Mouse (Mus musculus) heart, embryonic 12.5 days (tissue): ENCODE results near the gene Cisd2. TPM values are rescaled to one million over a fixed set of nuclear protein-coding genes. Genes with fewer than 3 reads are reported as not detected.
A peak's percentile ranks its signal among the peaks of the same experiment; 100 is the strongest.

Source experiments
- ATAC-seq: fragments of 200-750 bp; cut with Nextera tagmentation; 2 replicates; pipeline ENCODE4 v1.8.0; 2017; ENCODE audit warnings: moderate TSS enrichment, moderate library complexity; ENCODE audit not compliant: insufficient number of reproducible peaks, low FRiP score
- H3K27ac ChIP-seq: fragments of 300-500 bp; sonication (generic); 2 replicates; pipeline ENCODE4 v1.5.1; 2016; ENCODE audit warnings: mild to moderate bottlenecking, moderate library complexity; ENCODE audit not compliant: poor library complexity, severe bottlenecking
- H3K27me3 ChIP-seq: fragments of 300-500 bp; sonication (generic); replicated peaks from 2 replicates; pipeline ENCODE4 v1.6.1; 2016; ENCODE audit warnings: mild to moderate bottlenecking, moderate library complexity
- H3K36me3 ChIP-seq: fragments of 300-500 bp; sonication (generic); 2 replicates; pipeline ENCODE4 v1.6.1; 2016; ENCODE audit warnings: mild to moderate bottlenecking, moderate library complexity
- H3K4me1 ChIP-seq: fragments of 300-500 bp; sonication (generic); replicated peaks from 2 replicates; pipeline ENCODE4 v1.6.1; 2016; ENCODE audit warnings: mild to moderate bottlenecking
- H3K4me2 ChIP-seq: fragments of 300-500 bp; sonication (generic); 2 replicates; pipeline ENCODE4 v1.6.1; 2016; ENCODE audit warnings: mild to moderate bottlenecking, moderate library complexity
- H3K4me3 ChIP-seq: fragments of 300-500 bp; sonication (generic); 2 replicates; pipeline ENCODE4 v1.5.1; 2016; ENCODE audit warnings: mild to moderate bottlenecking
- H3K9ac ChIP-seq: fragments of 300-500 bp; sonication (generic); 2 replicates; pipeline ENCODE4 v1.6.1; 2016; ENCODE audit warnings: mild to moderate bottlenecking, moderate library complexity
- H3K9me3 ChIP-seq: fragments of 300-500 bp; sonication (generic); replicated peaks from 2 replicates; pipeline ENCODE4 v1.6.1; 2016; ENCODE audit warnings: mild to moderate bottlenecking, moderate library complexity
- WGBS: fragments of 180-500 bp; shearing (Covaris S2); methylation state at CpG from one replicate; pipeline ENCODE4 v1.1.7; 2016; 5-methylcytosine and 5-hydroxymethylcytosine counted together
- polyA plus RNA-seq: library from polyadenylated mRNA; unstranded; fragments of >200 nt; fragmentation: Nextera tagmentation; extraction: Ambion mirVana; gene quantifications from 2 replicates; pipeline ENCODE4 v1.2.1, GENCODE M21; 2016

Gene Cisd2
- polyA plus RNA-seq, 1 experiment from 2014 or later: 60.0 TPM

DNA sequence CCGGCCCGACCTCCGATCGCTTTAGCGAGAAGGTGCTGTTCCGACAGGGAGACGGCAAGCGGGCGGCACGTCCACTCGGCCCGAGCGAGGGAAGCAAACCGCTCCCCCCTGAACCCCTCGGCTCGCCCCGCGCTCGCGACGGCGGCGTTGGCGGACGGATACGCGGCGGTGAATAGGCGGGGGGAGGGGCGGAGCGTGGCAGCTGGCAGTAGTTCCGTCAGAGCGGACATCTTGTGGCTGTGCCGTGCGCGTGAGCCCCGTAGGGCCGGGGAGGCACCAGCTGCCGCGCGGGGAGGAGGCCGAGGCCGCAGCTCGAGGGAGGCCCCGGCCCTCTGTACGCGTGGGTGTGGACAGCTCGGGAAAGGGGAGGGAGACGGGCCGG, 14.8 kb upstream of the Cisd2 start:
- Histone ChIP-seq H3K36me3 (0 out of 2 replicates have a peak, but pooled peaks cover 3% of the 10 kb centered on the region), H3K27me3 (no peaks in the 10 kb centered on the region), H3K27ac (peak overlapping the region; percentile 100), H3K4me1 (peaks cover 14% of the 10 kb centered on the region), H3K4me3 (peak overlapping the region; percentile 83), H3K4me2 (peak overlapping the region; percentile 86), H3K9ac (peak overlapping the region; percentile 99), H3K9me3 (no peaks in the 10 kb centered on the region)
- WGBS: under 1% methylated on average over 40 of the region's 50 CpGs
- ATAC-seq: peak; percentile 76

DNA sequence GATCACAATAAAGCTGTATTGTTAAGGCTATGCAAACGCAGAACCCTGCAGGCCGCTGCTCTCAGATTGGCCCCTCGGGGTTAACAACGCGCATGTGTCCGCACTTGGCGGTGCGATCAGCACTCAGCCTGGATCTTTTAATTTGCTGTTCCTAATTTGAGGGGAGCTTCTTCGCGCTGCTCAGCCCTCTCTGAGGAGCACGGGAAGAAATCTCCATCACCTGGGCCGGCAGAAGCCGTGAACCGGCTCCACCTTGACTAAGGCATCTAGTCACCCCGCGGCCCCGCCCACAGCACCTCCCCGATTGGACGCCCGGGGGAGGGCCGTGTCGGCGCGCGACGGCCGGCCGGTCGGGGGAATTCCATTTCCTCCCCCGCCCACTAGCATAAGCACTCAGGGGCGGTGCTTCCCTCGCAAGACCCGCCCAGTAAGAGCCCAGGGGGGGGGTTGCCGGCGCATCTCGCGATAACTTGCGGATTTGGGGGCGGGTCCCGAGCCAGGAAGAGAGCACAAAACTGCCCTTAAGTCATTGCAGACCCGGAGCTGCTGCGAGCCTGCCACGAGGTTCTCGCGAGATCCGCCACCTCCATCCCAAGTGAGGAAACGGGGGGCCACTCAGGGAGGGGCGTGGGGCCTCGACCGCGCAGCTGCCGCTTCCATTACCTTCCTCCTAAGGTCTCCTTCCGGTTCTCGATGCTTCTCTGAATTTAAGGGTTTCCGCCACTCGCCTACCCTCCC, 14.2 kb upstream of the Cisd2 start, which contains the start of gene Ube2d3:
TSS of gene Ube2d3 (plus strand) at position 392 of the 738 bp plus-strand sequence.
- peak within 1 kb of the TSS; percentile 99 for H3K9ac ChIP-seq
- peak within 1 kb of the TSS; percentile 83 for H3K4me3 ChIP-seq
- peak within 1 kb of the TSS; percentile 100 for H3K27ac ChIP-seq
- H3K4me1 ChIP-seq: peaks cover 8% of the 10 kb centered on the region; the same call in 1 of the 2 replicates
- H3K4me2 ChIP-seq: peak within 1 kb of the TSS; percentile 86
- peak; percentile 93 for ATAC-seq
- H3K27me3 ChIP-seq: no peaks in the 10 kb centered on the region
- H3K36me3 ChIP-seq: peaks cover 3% of the 10 kb centered on the region; the same call in 1 of the 2 replicates
- H3K9me3 ChIP-seq: no peaks in the 10 kb centered on the region
- under 1% methylated on average over 54 of the region's 56 CpGs for WGBS

DNA sequence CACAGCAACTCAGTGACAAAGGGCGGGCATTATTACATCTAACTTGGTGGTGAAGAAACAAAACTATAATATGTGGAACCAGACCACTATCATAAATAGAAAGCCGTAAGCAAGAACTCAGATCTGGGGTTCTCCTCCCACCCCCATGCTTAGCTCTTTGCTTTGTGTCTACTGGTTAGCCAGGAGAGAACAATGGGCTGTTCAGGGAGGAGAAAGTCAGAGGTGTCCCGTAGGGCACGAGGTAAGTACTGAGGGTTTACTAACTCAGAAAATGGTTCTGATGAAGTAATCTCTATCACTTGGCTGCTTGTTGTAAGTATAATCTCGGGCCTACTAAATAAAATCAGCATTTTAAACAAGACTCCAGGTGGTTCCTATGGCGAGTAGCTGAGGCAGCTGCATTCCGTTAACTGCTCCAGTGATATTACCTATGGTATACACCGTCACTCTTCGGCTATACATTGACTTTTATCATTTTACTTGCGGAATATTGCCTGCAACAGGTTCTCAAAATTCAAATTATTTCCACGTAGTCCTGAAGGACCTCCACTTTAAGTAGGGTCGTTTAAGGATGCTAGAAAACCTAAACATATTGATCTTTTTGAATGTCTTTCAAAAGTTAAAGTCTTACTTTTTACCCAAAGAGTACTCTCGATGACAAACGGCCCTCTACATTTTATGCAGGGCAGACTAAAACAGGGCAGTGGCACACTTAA, 13.3 kb upstream of the Cisd2 start:
- peak overlapping the region; percentile 73 for H3K9ac ChIP-seq
- ATAC-seq: no peak
- H3K27ac ChIP-seq: peak overlapping the region; percentile 100
- 55% methylated on average over 14 of the region's 14 CpGs for WGBS
- no peaks in the 10 kb centered on the region for H3K9me3 ChIP-seq
- H3K4me2 ChIP-seq: peak overlapping the region; percentile 69
- H3K36me3 ChIP-seq: peaks cover 3% of the 10 kb centered on the region; the same call in 1 of the 2 replicates
- H3K4me3 ChIP-seq: peak overlapping the region; percentile 83
- H3K27me3 ChIP-seq: no peaks in the 10 kb centered on the region
- peaks cover 7% of the 10 kb centered on the region; the same call in 1 of the 2 replicates for H3K4me1 ChIP-seq

DNA sequence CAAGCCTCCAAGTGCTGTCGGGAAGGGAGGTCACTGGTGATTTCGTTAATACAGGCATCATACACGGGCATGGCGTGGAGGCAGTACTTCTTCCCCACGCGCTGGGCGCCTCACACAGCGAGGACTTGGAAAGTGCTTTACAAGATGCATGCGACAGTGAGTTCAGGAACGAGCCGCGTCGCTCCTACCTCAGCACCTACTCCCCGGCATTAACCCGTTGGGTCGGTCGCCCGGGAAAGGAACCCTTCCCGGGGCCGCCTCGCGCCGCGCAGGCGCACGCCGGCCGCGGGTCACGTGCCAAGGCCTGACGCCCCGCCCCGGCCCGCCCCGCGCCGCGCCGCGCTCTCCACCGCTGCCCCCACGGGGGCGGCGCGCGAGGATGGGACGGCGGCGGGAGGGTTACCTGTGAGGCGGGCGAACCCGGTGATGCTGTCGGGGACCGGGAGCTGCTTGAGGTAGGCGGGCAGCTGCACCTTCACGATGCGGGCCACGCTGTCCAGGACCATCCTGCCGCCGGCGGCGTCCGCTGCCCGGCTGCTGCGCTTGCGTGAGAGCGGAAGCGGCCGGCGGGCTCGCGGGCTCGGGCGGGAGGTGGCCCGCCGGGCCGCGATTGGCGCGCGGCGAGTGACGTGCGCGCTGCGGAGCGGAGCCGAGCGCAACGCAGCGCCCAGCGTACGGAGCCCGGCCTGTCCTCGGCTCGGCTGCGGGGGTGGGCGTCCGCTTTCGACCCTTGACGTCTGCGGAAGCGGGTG, 693 bp downstream of the Cisd2 start:
- peak overlapping the region; percentile 67 for H3K4me2 ChIP-seq
- H3K27me3 ChIP-seq: no peaks in the 10 kb centered on the region
- under 1% methylated on average over 94 of the region's 103 CpGs for WGBS
- H3K4me1 ChIP-seq: peaks cover 8% of the 10 kb centered on the region; the same call in 1 of the 2 replicates
- H3K9me3 ChIP-seq: no peaks in the 10 kb centered on the region
- peak overlapping the region; percentile 89 for H3K27ac ChIP-seq
- peak overlapping the region; percentile 86 for H3K9ac ChIP-seq
- H3K36me3 ChIP-seq: 0 out of 2 replicates have a peak, but pooled peaks cover 4% of the 10 kb centered on the region
- peak overlapping the region; percentile 63 for H3K4me3 ChIP-seq
- ATAC-seq: peak; percentile 99

DNA sequence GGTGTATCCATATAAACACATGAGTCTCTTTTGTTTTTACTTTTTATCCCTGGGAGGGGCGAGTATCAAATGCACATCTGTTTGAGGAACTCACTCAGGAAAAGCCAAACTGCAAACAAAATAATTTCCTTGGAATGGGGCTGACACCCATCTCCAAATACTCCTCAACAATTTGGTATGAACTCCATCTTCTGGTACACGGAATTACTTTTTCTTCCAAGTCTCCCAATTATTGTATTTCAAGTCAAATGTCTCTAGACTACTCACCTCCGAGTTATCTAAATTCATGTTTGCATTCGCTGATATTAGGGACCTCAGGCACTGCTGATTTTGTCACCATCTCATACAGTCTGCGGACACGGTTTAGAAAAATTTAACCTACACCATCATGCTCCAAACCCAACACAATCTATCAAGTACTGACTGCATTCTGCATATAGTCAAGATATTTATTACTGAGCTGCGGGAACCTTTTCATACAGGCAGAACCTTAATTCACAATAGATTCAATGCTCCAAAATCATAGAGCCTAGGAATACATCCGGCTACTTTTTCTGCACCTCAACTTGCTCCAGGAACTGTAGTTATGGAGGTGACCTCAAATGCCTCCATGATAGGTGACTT, 1.4 kb downstream of the Cisd2 start:
- Histone ChIP-seq H3K9ac (peak overlapping the region; percentile 86), H3K4me1 (peaks cover 11% of the 10 kb centered on the region; the same call in 1 of the 2 replicates), H3K27me3 (no peaks in the 10 kb centered on the region), H3K36me3 (no peaks in the 10 kb centered on the region), H3K4me2 (peak overlapping the region; percentile 67), H3K27ac (peak overlapping the region; percentile 89), H3K4me3 (peak overlapping the region; percentile 63), H3K9me3 (no peaks in the 10 kb centered on the region)
- WGBS: 20% methylated on average over 8 of the region's 8 CpGs
- ATAC-seq: no peak

DNA sequence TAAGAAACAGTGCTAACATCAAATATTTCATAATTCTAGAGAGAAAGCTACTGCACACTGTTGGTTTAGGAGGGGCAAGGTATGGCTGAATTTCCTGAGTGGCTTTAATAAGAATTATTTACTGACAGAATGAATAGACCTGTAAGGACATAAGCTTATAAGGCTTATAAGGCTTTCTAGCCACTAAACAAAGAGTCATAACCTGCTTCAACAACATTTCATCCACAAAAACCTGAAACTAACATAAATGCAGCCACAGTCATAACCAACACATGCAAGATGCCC, 2.5 kb downstream of the Cisd2 start:
- no peaks in the 10 kb centered on the region for H3K27me3 ChIP-seq
- no peak overlapping the region for H3K4me2 ChIP-seq
- no peak overlapping the region for H3K4me3 ChIP-seq
- H3K36me3 ChIP-seq: peaks cover 5% of the 10 kb centered on the region
- H3K9ac ChIP-seq: no peak overlapping the region
- H3K27ac ChIP-seq: no peak overlapping the region
- no peaks in the 10 kb centered on the region for H3K9me3 ChIP-seq
- H3K4me1 ChIP-seq: peaks cover 11% of the 10 kb centered on the region; the same call in 1 of the 2 replicates
- ATAC-seq: no peak

DNA sequence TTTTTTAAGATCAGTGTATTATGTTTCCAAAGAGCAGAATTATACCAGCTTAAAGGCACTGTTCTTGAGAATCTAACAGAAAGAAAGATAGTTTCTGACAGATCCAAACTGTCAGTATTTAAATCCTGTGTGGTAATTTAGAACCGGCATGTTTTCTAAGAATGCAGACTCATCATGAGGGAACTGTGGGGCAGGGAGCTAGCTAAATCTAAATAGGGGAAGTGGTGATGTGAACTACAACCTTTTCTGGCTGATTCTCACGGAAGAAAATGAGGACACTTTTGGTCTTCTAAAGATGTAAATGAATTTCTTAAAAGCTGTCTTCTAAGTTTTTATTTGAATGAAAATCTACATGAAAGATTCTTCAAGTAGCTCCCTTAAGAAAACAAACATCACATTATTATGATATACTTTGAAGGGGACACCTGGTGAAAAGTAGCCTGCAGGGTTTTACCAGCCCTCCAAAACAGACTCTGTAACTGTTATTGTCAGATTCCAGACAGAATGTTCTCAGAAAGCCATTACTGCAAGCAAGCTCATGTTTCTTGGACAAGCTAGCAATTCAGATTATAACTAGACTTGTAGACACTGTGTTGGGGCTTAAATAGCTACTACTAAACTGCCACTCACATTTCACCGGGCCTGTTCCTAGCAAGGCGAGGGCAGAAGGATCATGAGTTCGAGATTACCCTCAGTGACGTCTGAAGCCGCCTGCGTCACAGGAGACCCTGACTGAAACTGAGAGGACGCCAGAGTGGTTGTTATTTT, 3.0 kb downstream of the Cisd2 start:
- no peak overlapping the region for H3K9ac ChIP-seq
- no peak overlapping the region for H3K4me3 ChIP-seq
- H3K4me1 ChIP-seq: peaks cover 11% of the 10 kb centered on the region; the same call in 1 of the 2 replicates
- H3K4me2 ChIP-seq: no peak overlapping the region
- no peaks in the 10 kb centered on the region for H3K27me3 ChIP-seq
- H3K36me3 ChIP-seq: peaks cover 7% of the 10 kb centered on the region
- no peak overlapping the region for H3K27ac ChIP-seq
- ATAC-seq: no peak
- 85% methylated on average over 9 of the region's 9 CpGs for WGBS
- H3K9me3 ChIP-seq: no peaks in the 10 kb centered on the region

DNA sequence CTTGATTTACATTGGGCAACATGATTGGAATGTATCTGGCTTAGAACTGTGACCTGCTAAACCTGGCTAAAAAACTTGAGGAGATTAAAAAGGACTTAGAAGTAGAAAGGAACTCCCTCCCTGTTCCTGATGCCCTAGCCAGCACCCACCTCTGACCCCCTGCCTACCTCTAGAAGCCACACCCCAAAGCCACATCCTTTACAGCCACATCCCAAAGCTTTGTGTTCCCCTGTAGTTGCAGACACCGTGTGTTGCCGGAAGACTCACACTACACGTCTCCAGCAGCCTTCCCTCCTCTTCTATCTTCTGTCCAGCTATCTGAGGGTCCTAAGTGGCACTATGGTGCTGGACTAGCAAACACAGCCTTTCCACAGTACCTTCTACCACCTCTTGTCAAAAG, 5.9 kb downstream of the Cisd2 start:
- Histone ChIP-seq H3K4me2 (no peak overlapping the region), H3K4me1 (peaks cover 33% of the 10 kb centered on the region), H3K27me3 (no peaks in the 10 kb centered on the region), H3K27ac (no peak overlapping the region), H3K9ac (no peak overlapping the region), H3K9me3 (no peaks in the 10 kb centered on the region), H3K36me3 (peaks cover 7% of the 10 kb centered on the region), H3K4me3 (no peak overlapping the region)
- no peak for ATAC-seq
- WGBS: 64% methylated on average over 3 of the region's 3 CpGs

DNA sequence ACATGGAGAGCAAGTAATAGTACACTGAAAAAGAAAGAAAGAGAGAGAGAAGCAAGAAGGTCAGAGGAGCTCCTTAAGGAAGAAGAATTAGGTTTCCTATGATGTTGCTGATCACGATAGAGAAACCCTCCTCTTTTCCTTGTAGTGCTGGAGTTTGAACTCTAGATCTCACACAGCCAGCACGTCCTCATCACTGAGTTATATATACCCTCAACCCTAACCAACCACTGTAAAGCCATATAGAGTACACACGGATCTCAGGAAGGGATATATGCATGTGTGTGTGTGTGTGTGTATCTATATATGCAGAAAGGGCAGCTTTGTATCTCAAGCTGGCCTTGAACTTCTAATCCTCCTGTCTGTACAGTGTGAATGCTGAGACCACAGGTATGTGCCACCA, 6.5 kb downstream of the Cisd2 start:
- H3K27ac ChIP-seq: no peak overlapping the region
- no peak overlapping the region for H3K4me2 ChIP-seq
- no peaks in the 10 kb centered on the region for H3K27me3 ChIP-seq
- ATAC-seq: no peak
- WGBS: 81% methylated on average over 3 of the region's 3 CpGs
- peaks cover 7% of the 10 kb centered on the region for H3K36me3 ChIP-seq
- H3K4me1 ChIP-seq: peaks cover 36% of the 10 kb centered on the region
- no peaks in the 10 kb centered on the region for H3K9me3 ChIP-seq
- H3K9ac ChIP-seq: no peak overlapping the region
- no peak overlapping the region for H3K4me3 ChIP-seq

DNA sequence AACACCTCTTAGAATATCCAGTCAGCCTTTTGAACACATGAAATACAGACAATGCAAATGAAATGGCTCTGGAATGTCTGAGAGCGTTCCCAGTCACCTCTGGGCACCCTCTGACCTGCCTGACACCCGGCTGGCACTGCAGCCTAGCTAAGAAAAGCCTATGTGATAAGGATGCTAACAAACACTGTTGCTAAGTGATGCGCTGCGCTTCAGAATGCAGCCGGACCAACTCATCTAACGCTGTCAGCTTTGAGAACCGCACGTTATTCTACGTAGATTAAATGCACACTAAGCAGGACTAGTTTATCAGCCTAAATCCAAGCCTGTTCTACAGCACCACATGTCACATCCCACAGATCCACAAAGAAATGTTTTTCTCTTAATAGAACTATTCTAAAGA, 11.9 kb downstream of the Cisd2 start:
- H3K4me1 ChIP-seq: peaks cover 36% of the 10 kb centered on the region
- peak; percentile 77; the same call in 1 of the 2 replicates for ATAC-seq
- no peaks in the 10 kb centered on the region for H3K27me3 ChIP-seq
- H3K4me3 ChIP-seq: no peak overlapping the region
- H3K9me3 ChIP-seq: peaks cover 4% of the 10 kb centered on the region
- peak overlapping the region; percentile 65 for H3K27ac ChIP-seq
- peak overlapping the region; percentile 30; the same call in 1 of the 2 replicates for H3K9ac ChIP-seq
- peaks cover 26% of the 10 kb centered on the region for H3K36me3 ChIP-seq
- peak overlapping the region; percentile 53 for H3K4me2 ChIP-seq
- WGBS: 22% methylated on average over 9 of the region's 9 CpGs
